Mouse (Mus musculus) layer of hippocampus, adult 11-12 months (tissue): ENCODE results near the gene Itpkb.

Experiments used
- DNase-seq: peaks from one replicate; pipeline ENCODE4 v3.0.0; 2022; ENCODE audit warnings: low spot score

The Itpkb gene

GRCm38 (mm10) chr1:180343434-180344210 lies 13.3 kb downstream of the Itpkb start:
- DNase-seq = no peak

- no peak for DNase-seq
Measured at GRCm38 (mm10) chr1:180345098-180345497, 14.8 kb downstream of the Itpkb start.

- DNase-seq = no peak
Measured at GRCm38 (mm10) chr1:180347059-180347458, 16.8 kb downstream of the Itpkb start.

GRCm38 (mm10) chr1:180347907-180348306 lies 17.6 kb downstream of the Itpkb start:
- no peak for DNase-seq

- no peak for DNase-seq
Measured at GRCm38 (mm10) chr1:180349090-180349489, 18.8 kb downstream of the Itpkb start.

GRCm38 (mm10) chr1:180352258-180352657 lies 22.0 kb downstream of the Itpkb start:
- DNase-seq = no peak

GRCm38 (mm10) chr1:180354129-180354528 lies 23.8 kb downstream of the Itpkb start:
- DNase-seq = no peak

GRCm38 (mm10) chr1:180354976-180355730 lies 24.9 kb downstream of the Itpkb start:
- DNase-seq = no peak

GRCm38 (mm10) chr1:180356176-180356575 lies 25.9 kb downstream of the Itpkb start:
- DNase-seq = no peak

- DNase-seq = no peak
Measured at GRCm38 (mm10) chr1:180356857-180357256, 26.6 kb downstream of the Itpkb start.

- no peak for DNase-seq
Measured at GRCm38 (mm10) chr1:180357893-180358331, 27.6 kb downstream of the Itpkb start.

GRCm38 (mm10) chr1:180358466-180358865 lies 28.2 kb downstream of the Itpkb start:
- no peak for DNase-seq

- no peak for DNase-seq
Measured at GRCm38 (mm10) chr1:180359311-180359710, 29.0 kb downstream of the Itpkb start.

- DNase-seq = no peak
Measured at GRCm38 (mm10) chr1:180362176-180362575, 31.9 kb downstream of the Itpkb start.

GRCm38 (mm10) chr1:180362844-180363243 lies 32.6 kb downstream of the Itpkb start:
- DNase-seq = no peak

GRCm38 (mm10) chr1:180363317-180363716 lies 33.0 kb downstream of the Itpkb start:
- DNase-seq = no peak

GRCm38 (mm10) chr1:180364005-180364404 lies 33.7 kb downstream of the Itpkb start:
- DNase-seq = no peak

- DNase-seq = no peak
Measured at GRCm38 (mm10) chr1:180364720-180365119, 34.4 kb downstream of the Itpkb start.

- peak; percentile 95 for DNase-seq
Measured at GRCm38 (mm10) chr1:180365180-180365810, 35.0 kb downstream of the Itpkb start.

- DNase-seq = no peak
Measured at GRCm38 (mm10) chr1:180365983-180366811, 35.9 kb downstream of the Itpkb start.

GRCm38 (mm10) chr1:180367045-180367619 lies 36.8 kb downstream of the Itpkb start:
- DNase-seq = no peak
